Mouse (Mus musculus) stomach, embryonic 15.5 days (tissue): Measurements from ENCODE around the gene Ftsj3. TPM values are rescaled to one million over a fixed set of nuclear protein-coding genes. Genes with fewer than 3 reads are reported as not detected.

Source experiments
- ATAC-seq: fragments of 200-750 bp; cut with Nextera tagmentation; 2 replicates; pipeline ENCODE4 v1.8.0; 2017; ENCODE audit warnings: low read depth, moderate number of reproducible peaks, moderate TSS enrichment; ENCODE audit not compliant: insufficient read depth, low FRiP score
- H3K27ac ChIP-seq: fragments of 300-500 bp; sonication (generic); 2 replicates; pipeline ENCODE4 v1.5.1; 2015; ENCODE audit warnings: mild to moderate bottlenecking, inconsistent platforms
- H3K27me3 ChIP-seq: fragments of 300-500 bp; sonication (generic); replicated peaks from 2 replicates; pipeline ENCODE4 v1.6.1; 2015; ENCODE audit warnings: inconsistent platforms
- H3K36me3 ChIP-seq: fragments of 300-500 bp; sonication (generic); 2 replicates; pipeline ENCODE4 v1.6.1; 2015; ENCODE audit warnings: inconsistent platforms
- H3K4me1 ChIP-seq: fragments of 300-500 bp; sonication (generic); 2 replicates; pipeline ENCODE4 v1.6.1; 2015; ENCODE audit warnings: inconsistent platforms
- H3K4me2 ChIP-seq: fragments of 300-500 bp; sonication (generic); 2 replicates; pipeline ENCODE4 v1.6.1; 2015; ENCODE audit warnings: mild to moderate bottlenecking, inconsistent platforms
- H3K4me3 ChIP-seq: fragments of 300-500 bp; sonication (generic); replicated peaks from 2 replicates; pipeline ENCODE4 v1.5.1; 2015; ENCODE audit warnings: inconsistent platforms
- H3K9ac ChIP-seq: fragments of 300-500 bp; sonication (generic); 2 replicates; pipeline ENCODE4 v1.6.1; 2015; ENCODE audit warnings: inconsistent platforms
- H3K9me3 ChIP-seq: fragments of 300-500 bp; sonication (generic); 2 replicates; pipeline ENCODE4 v1.6.1; 2016; ENCODE audit warnings: inconsistent platforms
- WGBS: fragments of 180-500 bp; shearing (Covaris S2); methylation state at CpG from one replicate; pipeline ENCODE4 v1.1.7; 2015; 5-methylcytosine and 5-hydroxymethylcytosine counted together
- polyA plus RNA-seq: library from polyadenylated mRNA; unstranded; fragments of >200 nt; fragmentation: Nextera tagmentation; extraction: Ambion mirVana; gene quantifications from 2 replicates; pipeline ENCODE4 v1.2.1, GENCODE M21; 2015

Gene Ftsj3
- polyA plus RNA-seq, 1 experiment from 2014 or later = 49.7 TPM

DNA sequence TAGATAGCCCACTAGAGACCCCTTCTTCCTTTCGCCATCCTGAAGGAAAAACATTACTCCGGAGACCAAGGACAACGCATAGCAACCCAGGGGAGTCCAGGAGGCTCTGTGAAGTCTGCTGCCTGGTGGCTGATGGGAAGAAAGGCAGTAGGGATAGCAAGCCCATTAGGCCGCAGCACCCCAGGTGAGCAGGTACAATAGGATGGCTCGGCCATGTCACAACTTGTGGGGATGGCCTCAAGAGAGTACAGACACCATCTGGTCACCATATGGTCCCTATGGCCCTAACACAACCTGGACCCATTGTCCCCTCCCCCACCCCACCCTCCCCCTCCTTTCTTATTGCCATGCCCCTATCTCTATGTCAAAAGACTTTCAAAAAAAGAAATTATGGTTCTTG is 12.0 kb upstream of the Ftsj3 start:
- Histone ChIP-seq H3K9me3 (no peaks in the 10 kb centered on the region), H3K9ac (no peak overlapping the region), H3K4me2 (peak overlapping the region; percentile 47), H3K27me3 (no peaks in the 10 kb centered on the region), H3K4me3 (peak overlapping the region; percentile 4; the same call in 1 of the 2 replicates), H3K4me1 (peaks cover 42% of the 10 kb centered on the region), H3K27ac (peak overlapping the region; percentile 93), H3K36me3 (peaks cover 46% of the 10 kb centered on the region)
- no peak for ATAC-seq
- 54% methylated on average over 5 of the region's 5 CpGs for WGBS

- peak overlapping the region; percentile 4; the same call in 1 of the 2 replicates for H3K4me3 ChIP-seq
- ATAC-seq = 0 out of 2 replicates have a peak, but pooled peaks have one; percentile 27
- peak overlapping the region; percentile 93 for H3K27ac ChIP-seq
- WGBS = 52% methylated on average over 15 of the region's 15 CpGs
- H3K9ac ChIP-seq = no peak overlapping the region
- H3K27me3 ChIP-seq = no peaks in the 10 kb centered on the region
- no peaks in the 10 kb centered on the region for H3K9me3 ChIP-seq
- peak overlapping the region; percentile 47 for H3K4me2 ChIP-seq
- peaks cover 42% of the 10 kb centered on the region for H3K4me1 ChIP-seq
- H3K36me3 ChIP-seq = peaks cover 51% of the 10 kb centered on the region
Observed at GRCm38 (mm10) chr11:106267311-106267852, 11.5 kb upstream of the Ftsj3 start.

- Histone ChIP-seq H3K27ac (no peak overlapping the region), H3K9me3 (no peaks in the 10 kb centered on the region), H3K4me1 (peaks cover 41% of the 10 kb centered on the region), H3K4me3 (no peak overlapping the region), H3K36me3 (peaks cover 60% of the 10 kb centered on the region), H3K9ac (no peak overlapping the region), H3K4me2 (no peak overlapping the region), H3K27me3 (no peaks in the 10 kb centered on the region)
- no peak for ATAC-seq
- 92% methylated on average over 10 of the region's 10 CpGs for WGBS
Observed at GRCm38 (mm10) chr11:106266431-106266830, 10.6 kb upstream of the Ftsj3 start.

GRCm38 (mm10) chr11:106265570-106265969 is 9.7 kb upstream of the Ftsj3 start:
- peaks cover 64% of the 10 kb centered on the region for H3K36me3 ChIP-seq

GRCm38 (mm10) chr11:106264988-106265387 is 9.1 kb upstream of the Ftsj3 start:
- no peaks in the 10 kb centered on the region for H3K27me3 ChIP-seq
- no peak overlapping the region for H3K27ac ChIP-seq
- WGBS = 83% methylated on average over 15 of the region's 15 CpGs
- H3K9me3 ChIP-seq = no peaks in the 10 kb centered on the region
- H3K4me1 ChIP-seq = peaks cover 28% of the 10 kb centered on the region
- ATAC-seq = no peak
- H3K9ac ChIP-seq = no peak overlapping the region
- peaks cover 63% of the 10 kb centered on the region for H3K36me3 ChIP-seq
- H3K4me2 ChIP-seq = no peak overlapping the region
- H3K4me3 ChIP-seq = no peak overlapping the region

More at GRCm38 (mm10) chr11:106265570-106265969, 9.7 kb upstream of the Ftsj3 start:
- Histone ChIP-seq H3K9me3 (no peaks in the 10 kb centered on the region), H3K9ac (no peak overlapping the region), H3K4me2 (no peak overlapping the region), H3K27ac (no peak overlapping the region), H3K27me3 (no peaks in the 10 kb centered on the region), H3K4me1 (peaks cover 34% of the 10 kb centered on the region), H3K4me3 (no peak overlapping the region)
- WGBS = 92% methylated on average over 4 of the region's 4 CpGs
- no peak for ATAC-seq

DNA sequence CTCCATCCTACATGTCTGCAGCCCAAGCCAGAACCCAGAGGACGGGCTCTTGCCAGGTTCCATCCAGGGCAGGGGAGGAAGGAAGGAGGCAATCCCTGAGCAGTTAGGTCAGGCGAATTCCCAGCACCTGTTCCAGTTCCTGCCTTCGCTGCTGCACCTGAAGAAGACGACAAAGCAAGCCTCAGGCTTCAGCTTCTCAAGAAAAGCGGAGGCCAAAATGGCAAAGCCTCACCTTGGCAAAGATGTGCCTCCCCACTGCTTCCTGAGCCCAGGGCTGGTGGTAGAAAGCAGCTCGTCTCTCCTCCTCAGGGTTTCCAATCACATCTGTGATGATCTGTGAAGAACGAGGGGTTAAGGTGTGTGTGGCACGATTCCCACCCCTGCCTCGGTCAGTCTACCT is 8.1 kb upstream of the Ftsj3 start:
- Histone ChIP-seq H3K4me2 (no peak overlapping the region), H3K4me1 (peaks cover 21% of the 10 kb centered on the region), H3K27me3 (no peaks in the 10 kb centered on the region), H3K9ac (no peak overlapping the region), H3K36me3 (peaks cover 68% of the 10 kb centered on the region), H3K27ac (no peak overlapping the region), H3K4me3 (no peak overlapping the region), H3K9me3 (no peaks in the 10 kb centered on the region)
- ATAC-seq = no peak
- WGBS = 88% methylated on average over 9 of the region's 9 CpGs

DNA sequence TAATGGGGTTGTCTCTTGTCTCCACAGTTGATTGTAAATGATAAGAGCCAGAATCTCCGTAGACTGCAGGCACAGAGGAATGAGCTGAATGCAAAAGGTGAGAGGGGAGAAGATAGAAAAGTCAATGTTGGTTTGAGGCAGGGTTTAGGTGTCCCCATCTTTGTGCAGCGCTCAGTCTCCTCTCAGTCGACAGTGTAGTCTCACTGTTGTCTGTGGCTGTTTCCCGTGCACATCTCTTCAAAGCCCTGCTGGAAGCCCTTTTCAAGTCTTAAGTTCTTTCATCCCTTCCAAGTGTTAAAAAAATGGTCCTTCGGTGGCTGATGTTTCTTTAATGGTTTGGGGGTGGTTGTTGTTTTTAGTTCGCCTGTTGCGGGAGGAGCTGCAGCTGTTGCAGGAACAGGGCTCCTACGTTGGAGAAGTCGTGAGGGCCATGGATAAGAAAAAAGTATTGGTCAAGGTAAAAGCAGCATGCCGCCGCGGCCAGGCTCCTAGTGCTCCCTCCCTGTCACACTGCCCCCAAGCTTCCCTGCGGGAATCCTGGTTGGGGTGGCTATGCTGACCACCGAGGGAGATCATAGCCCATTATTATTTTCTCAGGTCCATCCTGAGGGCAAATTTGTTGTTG is 5.1 kb upstream of the Ftsj3 start:
- Histone ChIP-seq H3K36me3 (peaks cover 63% of the 10 kb centered on the region), H3K4me2 (no peak overlapping the region), H3K9ac (no peak overlapping the region), H3K4me1 (peaks cover 12% of the 10 kb centered on the region), H3K9me3 (no peaks in the 10 kb centered on the region), H3K27me3 (no peaks in the 10 kb centered on the region), H3K27ac (no peak overlapping the region), H3K4me3 (no peak overlapping the region)
- ATAC-seq = no peak
- 75% methylated on average over 14 of the region's 14 CpGs for WGBS

GRCm38 (mm10) chr11:106256775-106257174 is 896 bp upstream of the Ftsj3 start:
- no peak for ATAC-seq
- peaks cover 19% of the 10 kb centered on the region for H3K4me1 ChIP-seq
- no peaks in the 10 kb centered on the region for H3K9me3 ChIP-seq
- peak overlapping the region; percentile 82 for H3K4me3 ChIP-seq
- WGBS = 55% methylated on average over 5 of the region's 5 CpGs
- peaks cover 39% of the 10 kb centered on the region for H3K36me3 ChIP-seq
- H3K9ac ChIP-seq = peak overlapping the region; percentile 71
- peak overlapping the region; percentile 62 for H3K4me2 ChIP-seq
- no peaks in the 10 kb centered on the region for H3K27me3 ChIP-seq
- no peak overlapping the region for H3K27ac ChIP-seq

- Histone ChIP-seq H3K4me1 (peaks cover 19% of the 10 kb centered on the region), H3K9ac (peak overlapping the region; percentile 42), H3K27ac (peak overlapping the region; percentile 67), H3K36me3 (peaks cover 39% of the 10 kb centered on the region), H3K4me3 (peak overlapping the region; percentile 82), H3K9me3 (no peaks in the 10 kb centered on the region), H3K4me2 (peak overlapping the region; percentile 89), H3K27me3 (no peaks in the 10 kb centered on the region)
- no peak for ATAC-seq
- WGBS = 2% methylated on average over 22 of the region's 22 CpGs
Observed at GRCm38 (mm10) chr11:106255174-106255573, 705 bp downstream of the Ftsj3 start.

- Histone ChIP-seq H3K4me2 (peak overlapping the region; percentile 89), H3K27me3 (no peaks in the 10 kb centered on the region), H3K36me3 (peaks cover 43% of the 10 kb centered on the region), H3K4me1 (peaks cover 19% of the 10 kb centered on the region), H3K27ac (no peak overlapping the region), H3K9ac (peak overlapping the region; percentile 42; the same call in 1 of the 2 replicates), H3K9me3 (no peaks in the 10 kb centered on the region), H3K4me3 (peak overlapping the region; percentile 82)
- 14% methylated on average over 2 of the region's 2 CpGs for WGBS
- ATAC-seq = no peak
Observed at GRCm38 (mm10) chr11:106254767-106255166, 1.1 kb downstream of the Ftsj3 start.

- no peaks in the 10 kb centered on the region for H3K4me1 ChIP-seq
- no peak overlapping the region for H3K27ac ChIP-seq
- H3K36me3 ChIP-seq = peaks cover 74% of the 10 kb centered on the region
- no peak overlapping the region for H3K4me2 ChIP-seq
- no peak overlapping the region for H3K4me3 ChIP-seq
- 85% methylated on average over 7 of the region's 7 CpGs for WGBS
- H3K9me3 ChIP-seq = no peaks in the 10 kb centered on the region
- no peak for ATAC-seq
- H3K9ac ChIP-seq = no peak overlapping the region
- H3K27me3 ChIP-seq = no peaks in the 10 kb centered on the region
Observed at GRCm38 (mm10) chr11:106249326-106249725, 6.6 kb downstream of the Ftsj3 start.

DNA sequence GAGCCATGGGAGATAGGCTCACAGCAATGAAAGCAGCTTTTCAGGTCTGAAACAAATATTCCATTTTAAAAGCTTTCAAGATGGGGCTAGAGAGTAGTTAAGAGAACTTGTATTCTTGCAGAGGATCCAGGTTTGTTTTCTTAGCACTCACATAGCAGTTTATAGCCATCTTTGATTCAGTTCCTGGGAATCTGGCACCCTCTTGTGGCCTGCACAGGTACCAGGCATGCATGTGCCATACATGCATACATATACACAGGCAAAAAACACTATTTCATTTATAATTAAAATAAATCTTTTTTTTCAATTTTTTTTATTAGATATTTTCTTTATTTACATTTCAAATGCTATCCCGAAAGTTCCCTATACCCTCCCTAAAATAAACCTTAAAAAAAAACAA is 9.0 kb downstream of the Ftsj3 start:
- Histone ChIP-seq H3K27ac (no peak overlapping the region), H3K36me3 (peaks cover 80% of the 10 kb centered on the region)
- ATAC-seq = no peak

More for the DNA sequence above, 9.0 kb downstream of the Ftsj3 start:
- no peaks in the 10 kb centered on the region for H3K9me3 ChIP-seq
- 92% methylated on average over 1 of the region's 1 CpGs for WGBS
- no peak overlapping the region for H3K4me2 ChIP-seq
- no peaks in the 10 kb centered on the region for H3K27me3 ChIP-seq
- H3K4me3 ChIP-seq = no peak overlapping the region
- no peaks in the 10 kb centered on the region for H3K4me1 ChIP-seq
- no peak overlapping the region for H3K9ac ChIP-seq
